Mouse (Mus musculus): Measurements from ENCODE around the gene Bik. TPM values are rescaled to one million over a fixed set of nuclear protein-coding genes. Genes with fewer than 3 reads are reported as not detected.

Gene Bik
- polyA plus RNA-seq, 1 experiment: 3.7 TPM

GRCm38 (mm10) chr15:83484311-83484710 is 42.4 kb upstream of the Bik start:
- TF ChIP-seq EP300 (IDR thresholded peaks at IDR 0.05; ENCODE audit: insufficient read depth, low read depth, low read length) (no peak), POLR2A (IDR thresholded peaks at IDR 0.05; ENCODE audit: insufficient read depth, low read length) (no peak), CTCF (IDR thresholded peaks at IDR 0.05; ENCODE audit: low read depth, low read length) (no peak)
- H3K36me3 ChIP-seq (ENCODE audit: control insufficient read depth, insufficient read depth, low read length, poor library complexity, severe bottlenecking): no peaks in the 10 kb centered on the region
- H3K4me3 ChIP-seq (ENCODE audit: low read depth, low read length): no peak overlapping the region
- no peaks in the 10 kb centered on the region for H3K27me3 ChIP-seq (ENCODE audit: control insufficient read depth, insufficient read depth, low read length, poor library complexity, severe bottlenecking)
- H3K9ac ChIP-seq (ENCODE audit: low read depth, poor library complexity, severe bottlenecking): no peak overlapping the region
- no peaks in the 10 kb centered on the region for H3K9me3 ChIP-seq (replicated peaks; ENCODE audit: control insufficient read depth, insufficient read depth, low read length, poor library complexity, severe bottlenecking)
- no peaks in the 10 kb centered on the region for H3K4me1 ChIP-seq (ENCODE audit: control insufficient read depth, insufficient read depth, low read length)
- no peak overlapping the region for H3K27ac ChIP-seq (ENCODE audit: insufficient read depth, low read length)

GRCm38 (mm10) chr15:83487477-83488115 is 39.1 kb upstream of the Bik start:
- no peaks in the 10 kb centered on the region for H3K36me3 ChIP-seq (ENCODE audit: control insufficient read depth, insufficient read depth, low read length, poor library complexity, severe bottlenecking)
- no peaks in the 10 kb centered on the region for H3K27me3 ChIP-seq (ENCODE audit: control insufficient read depth, insufficient read depth, low read length, poor library complexity, severe bottlenecking)
- no peak overlapping the region for H3K9ac ChIP-seq (ENCODE audit: low read depth, poor library complexity, severe bottlenecking)
- TF ChIP-seq EP300 (IDR thresholded peaks at IDR 0.05; ENCODE audit: insufficient read depth, low read depth, low read length) (no peak), CTCF (IDR thresholded peaks at IDR 0.05; ENCODE audit: low read depth, low read length) (no peak), POLR2A (IDR thresholded peaks at IDR 0.05; ENCODE audit: insufficient read depth, low read length) (no peak)
- no peak overlapping the region for H3K4me3 ChIP-seq (ENCODE audit: low read depth, low read length)
- no peaks in the 10 kb centered on the region for H3K4me1 ChIP-seq (ENCODE audit: control insufficient read depth, insufficient read depth, low read length)
- no peaks in the 10 kb centered on the region for H3K9me3 ChIP-seq (replicated peaks; ENCODE audit: control insufficient read depth, insufficient read depth, low read length, poor library complexity, severe bottlenecking)
- H3K27ac ChIP-seq (ENCODE audit: insufficient read depth, low read length): no peak overlapping the region

- Histone ChIP-seq H3K4me3 (ENCODE audit: low read depth, low read length) (peak overlapping the region; percentile 19; the same call in 1 of the 2 replicates), H3K9ac (ENCODE audit: low read depth, poor library complexity, severe bottlenecking) (no peak overlapping the region), H3K27me3 (ENCODE audit: control insufficient read depth, insufficient read depth, low read length, poor library complexity, severe bottlenecking) (no peaks in the 10 kb centered on the region), H3K9me3 (replicated peaks; ENCODE audit: control insufficient read depth, insufficient read depth, low read length, poor library complexity, severe bottlenecking) (no peaks in the 10 kb centered on the region), H3K27ac (ENCODE audit: insufficient read depth, low read length) (no peak overlapping the region), H3K4me1 (ENCODE audit: control insufficient read depth, insufficient read depth, low read length) (no peaks in the 10 kb centered on the region), H3K36me3 (ENCODE audit: control insufficient read depth, insufficient read depth, low read length, poor library complexity, severe bottlenecking) (no peaks in the 10 kb centered on the region)
- TF ChIP-seq POLR2A (IDR thresholded peaks at IDR 0.05; ENCODE audit: insufficient read depth, low read length) (no peak), EP300 (IDR thresholded peaks at IDR 0.05; ENCODE audit: insufficient read depth, low read depth, low read length) (no peak), CTCF (IDR thresholded peaks at IDR 0.05; ENCODE audit: low read depth, low read length) (no peak)
These were observed 37.2 kb upstream of the Bik start for GRCm38 (mm10) chr15:83489471-83489870.

- peaks cover 2% of the 10 kb centered on the region for H3K4me1 ChIP-seq (ENCODE audit: control insufficient read depth, insufficient read depth, low read length)
- H3K9me3 ChIP-seq (replicated peaks; ENCODE audit: control insufficient read depth, insufficient read depth, low read length, poor library complexity, severe bottlenecking): no peaks in the 10 kb centered on the region
- TF ChIP-seq CTCF (IDR thresholded peaks at IDR 0.05; ENCODE audit: low read depth, low read length): no peak
- H3K9ac ChIP-seq (ENCODE audit: low read depth, poor library complexity, severe bottlenecking): no peak overlapping the region
- no peak overlapping the region for H3K4me3 ChIP-seq (ENCODE audit: low read depth, low read length)
- no peak overlapping the region for H3K27ac ChIP-seq (ENCODE audit: insufficient read depth, low read length)
- H3K27me3 ChIP-seq (ENCODE audit: control insufficient read depth, insufficient read depth, low read length, poor library complexity, severe bottlenecking): no peaks in the 10 kb centered on the region
- H3K36me3 ChIP-seq (ENCODE audit: control insufficient read depth, insufficient read depth, low read length, poor library complexity, severe bottlenecking): no peaks in the 10 kb centered on the region
These were observed 34.8 kb upstream of the Bik start for GRCm38 (mm10) chr15:83491891-83492290.

GRCm38 (mm10) chr15:83493856-83494571 is 32.6 kb upstream of the Bik start:
- no peaks in the 10 kb centered on the region for H3K27me3 ChIP-seq (ENCODE audit: control insufficient read depth, insufficient read depth, low read length, poor library complexity, severe bottlenecking)
- no peak for TF ChIP-seq CTCF (IDR thresholded peaks at IDR 0.05; ENCODE audit: low read depth, low read length)
- TF ChIP-seq EP300 (IDR thresholded peaks at IDR 0.05; ENCODE audit: insufficient read depth, low read depth, low read length): no peak
- TF ChIP-seq POLR2A (IDR thresholded peaks at IDR 0.05; ENCODE audit: insufficient read depth, low read length): no peak
- no peak overlapping the region for H3K4me3 ChIP-seq (ENCODE audit: low read depth, low read length)
- H3K36me3 ChIP-seq (ENCODE audit: control insufficient read depth, insufficient read depth, low read length, poor library complexity, severe bottlenecking): no peaks in the 10 kb centered on the region; the same call in 1 of the 2 replicates
- no peak overlapping the region for H3K27ac ChIP-seq (ENCODE audit: insufficient read depth, low read length)
- H3K9me3 ChIP-seq (replicated peaks; ENCODE audit: control insufficient read depth, insufficient read depth, low read length, poor library complexity, severe bottlenecking): no peaks in the 10 kb centered on the region
- no peak overlapping the region for H3K9ac ChIP-seq (ENCODE audit: low read depth, poor library complexity, severe bottlenecking)
- peaks cover 2% of the 10 kb centered on the region for H3K4me1 ChIP-seq (ENCODE audit: control insufficient read depth, insufficient read depth, low read length)

GRCm38 (mm10) chr15:83494572-83494920 is 32.1 kb upstream of the Bik start:
- TF ChIP-seq EP300 (IDR thresholded peaks at IDR 0.05; ENCODE audit: insufficient read depth, low read depth, low read length) (no peak), POLR2A (IDR thresholded peaks at IDR 0.05; ENCODE audit: insufficient read depth, low read length) (no peak), CTCF (IDR thresholded peaks at IDR 0.05; ENCODE audit: low read depth, low read length) (no peak)
- no peaks in the 10 kb centered on the region for H3K27me3 ChIP-seq (ENCODE audit: control insufficient read depth, insufficient read depth, low read length, poor library complexity, severe bottlenecking)
- no peaks in the 10 kb centered on the region for H3K9me3 ChIP-seq (replicated peaks; ENCODE audit: control insufficient read depth, insufficient read depth, low read length, poor library complexity, severe bottlenecking)
- no peak overlapping the region for H3K27ac ChIP-seq (ENCODE audit: insufficient read depth, low read length)
- peaks cover 2% of the 10 kb centered on the region for H3K4me1 ChIP-seq (ENCODE audit: control insufficient read depth, insufficient read depth, low read length)
- no peak overlapping the region for H3K4me3 ChIP-seq (ENCODE audit: low read depth, low read length)
- H3K9ac ChIP-seq (ENCODE audit: low read depth, poor library complexity, severe bottlenecking): no peak overlapping the region
- H3K36me3 ChIP-seq (ENCODE audit: control insufficient read depth, insufficient read depth, low read length, poor library complexity, severe bottlenecking): no peaks in the 10 kb centered on the region; the same call in 1 of the 2 replicates

Data from ES-Bruce4 (cell line).